Mouse (Mus musculus) limb, embryonic 11.5 days (tissue): ENCODE data around the gene Mob4. TPM values are rescaled to one million over a fixed set of nuclear protein-coding genes. Genes with fewer than 3 reads are reported as not detected.

Experiments
- ATAC-seq: fragments of 200-750 bp; cut with Nextera tagmentation; 2 replicates; pipeline ENCODE4 v1.8.0; 2017; ENCODE audit warnings: low read depth; ENCODE audit not compliant: insufficient number of reproducible peaks, low FRiP score, low TSS enrichment
- DNase-seq: peaks from one replicate; pipeline ENCODE4 v3.0.0-alpha.2; 2015; ENCODE audit warnings: low spot score
- H3K27ac ChIP-seq: fragments of 300-500 bp; sonication (generic); replicated peaks from 2 replicates; pipeline ENCODE4 v1.5.1; 2014; ENCODE audit warnings: low read depth, mild to moderate bottlenecking, low read length
- H3K27me3 ChIP-seq: fragments of 300-500 bp; sonication (generic); 2 replicates; pipeline ENCODE4 v1.6.1; 2014; ENCODE audit warnings: mild to moderate bottlenecking, low read length, mixed read lengths; ENCODE audit not compliant: control insufficient read depth, insufficient read depth
- H3K36me3 ChIP-seq: fragments of 300-500 bp; sonication (generic); 2 replicates; pipeline ENCODE4 v1.6.1; 2014; ENCODE audit warnings: mild to moderate bottlenecking, low read length, moderate library complexity, mixed read lengths; ENCODE audit not compliant: control insufficient read depth, insufficient read depth
- H3K4me1 ChIP-seq: fragments of 300-500 bp; sonication (generic); 2 replicates; pipeline ENCODE4 v1.6.1; 2014; ENCODE audit warnings: low read length, mixed read lengths; ENCODE audit not compliant: control insufficient read depth, insufficient read depth
- H3K4me2 ChIP-seq: fragments of 300-500 bp; sonication (generic); 2 replicates; pipeline ENCODE4 v1.6.1; 2014; ENCODE audit warnings: low read depth, mild to moderate bottlenecking, moderate library complexity; ENCODE audit not compliant: severe bottlenecking
- H3K4me3 ChIP-seq: fragments of 300-500 bp; sonication (generic); 2 replicates; pipeline ENCODE4 v1.5.1; 2014; ENCODE audit warnings: low read depth, low read length
- H3K9ac ChIP-seq: fragments of 300-500 bp; sonication (generic); 2 replicates; pipeline ENCODE4 v1.6.1; 2014; ENCODE audit warnings: mild to moderate bottlenecking, low read length
- H3K9me3 ChIP-seq: fragments of 300-500 bp; sonication (generic); 2 replicates; pipeline ENCODE4 v1.6.1; 2016; ENCODE audit warnings: low read length; ENCODE audit not compliant: control insufficient read depth
- WGBS: fragments of 180-500 bp; shearing (Covaris S2); extraction: QIAGEN DNeasy Blood & Tissue Kit; methylation state at CpG from one replicate; pipeline ENCODE4 v1.1.7; 2014; 5-methylcytosine and 5-hydroxymethylcytosine counted together
- polyA plus RNA-seq: library from polyadenylated mRNA; unstranded; fragments of >200 nt; fragmentation: Nextera tagmentation; extraction: Ambion mirVana; gene quantifications from 2 replicates; pipeline ENCODE4 v1.2.1, GENCODE M21; 2014

Gene Mob4
- polyA plus RNA-seq, 1 experiment from 2014 or later, result 155 TPM

GRCm38 (mm10) chr1:55195021-55195420 is 64.0 kb downstream of the Mob4 start:
- peaks cover 15% of the 10 kb centered on the region; the same call in 1 of the 2 replicates for H3K4me1 ChIP-seq
- no peak overlapping the region for H3K9ac ChIP-seq
- no peak for ATAC-seq
- DNase-seq, result no peak
- peak overlapping the region; percentile 6; the same call in 1 of the 2 replicates for H3K27ac ChIP-seq
- no peaks in the 10 kb centered on the region for H3K9me3 ChIP-seq
- H3K4me3 ChIP-seq, result no peak overlapping the region
- no peaks in the 10 kb centered on the region for H3K27me3 ChIP-seq
- no peak overlapping the region for H3K4me2 ChIP-seq
- 75% methylated on average over 4 of the region's 4 CpGs for WGBS
- H3K36me3 ChIP-seq, result peaks cover 6% of the 10 kb centered on the region; the same call in 1 of the 2 replicates

- peaks cover 2% of the 10 kb centered on the region; the same call in 1 of the 2 replicates for H3K36me3 ChIP-seq
- no peak overlapping the region for H3K27ac ChIP-seq
- peaks cover 15% of the 10 kb centered on the region; the same call in 1 of the 2 replicates for H3K4me1 ChIP-seq
- no peaks in the 10 kb centered on the region for H3K9me3 ChIP-seq
- H3K4me3 ChIP-seq, result no peak overlapping the region
- no peak overlapping the region for H3K4me2 ChIP-seq
- DNase-seq (no peak), ATAC-seq (no peak)
- 50% methylated on average over 6 of the region's 6 CpGs for WGBS
- H3K9ac ChIP-seq, result no peak overlapping the region
- no peaks in the 10 kb centered on the region for H3K27me3 ChIP-seq
These were observed 65.4 kb downstream of the Mob4 start for GRCm38 (mm10) chr1:55196327-55197003.

- H3K4me3 ChIP-seq, result no peak overlapping the region
- WGBS, result 47% methylated on average over 3 of the region's 3 CpGs
- 0 out of 2 replicates have a peak, but pooled peaks cover 2% of the 10 kb centered on the region for H3K4me1 ChIP-seq
- H3K4me2 ChIP-seq, result no peak overlapping the region
- no peak overlapping the region for H3K9ac ChIP-seq
- H3K36me3 ChIP-seq, result peaks cover 2% of the 10 kb centered on the region; the same call in 1 of the 2 replicates
- no peak for ATAC-seq
- no peak for DNase-seq
- no peak overlapping the region for H3K27ac ChIP-seq
- H3K9me3 ChIP-seq, result no peaks in the 10 kb centered on the region
- no peaks in the 10 kb centered on the region for H3K27me3 ChIP-seq
These were observed 67.7 kb downstream of the Mob4 start for GRCm38 (mm10) chr1:55198719-55199118.

- no peak for DNase-seq
- no peak for ATAC-seq
- no peaks in the 10 kb centered on the region for H3K4me1 ChIP-seq
- 75% methylated on average over 18 of the region's 18 CpGs for WGBS
- no peak overlapping the region for H3K4me2 ChIP-seq
- no peaks in the 10 kb centered on the region for H3K27me3 ChIP-seq
- no peaks in the 10 kb centered on the region for H3K9me3 ChIP-seq
- no peak overlapping the region for H3K9ac ChIP-seq
- H3K27ac ChIP-seq, result no peak overlapping the region
- H3K36me3 ChIP-seq, result peaks cover 2% of the 10 kb centered on the region; the same call in 1 of the 2 replicates
- no peak overlapping the region for H3K4me3 ChIP-seq
These were observed 71.1 kb downstream of the Mob4 start for GRCm38 (mm10) chr1:55201850-55202752.

Other genes starting within 250 kb of the Mob4 start
- gene Ankrd44, start 204.8 kb upstream of the Mob4 start, polyA plus RNA-seq, result 23.5 and 24.6 TPM in 2 replicates
- 362 and 364 TPM in 2 replicates for gene Sf3b1, start 103.8 kb upstream of the Mob4 start, polyA plus RNA-seq
- 21.2 and 23.7 TPM in 2 replicates for gene Coq10b, start 78.5 kb upstream of the Mob4 start, polyA plus RNA-seq
- gene Hspe1, start 43.1 kb upstream of the Mob4 start, polyA plus RNA-seq, result 605 and 608 TPM in 2 replicates
- gene Hspd1, start 43.0 kb upstream of the Mob4 start, polyA plus RNA-seq, result 431 and 461 TPM in 2 replicates
- gene Rftn2, start 95.6 kb downstream of the Mob4 start, polyA plus RNA-seq, result 26.7 and 30.0 TPM in 2 replicates
- 2.4 and 2.8 TPM in 2 replicates for gene Mars2, start 105.9 kb downstream of the Mob4 start, polyA plus RNA-seq
- gene Boll, start 232.2 kb downstream of the Mob4 start, polyA plus RNA-seq, result 0.43 TPM in 1 of 2 replicates, not detected in the other